Mouse (Mus musculus): ENCODE data around the gene Mettl7a2. TPM values are rescaled to one million over a fixed set of nuclear protein-coding genes. Genes with fewer than 3 reads are reported as not detected.
"Not testable (repeated sequence)": the region's sequence is repeated elsewhere in the genome, so short reads cannot be mapped to it uniquely, and the experiment has no call there.

Mettl7a2 gene
- under 1 TPM; 0.31 to 0.79 TPM for total RNA-seq (2021)

DNA sequence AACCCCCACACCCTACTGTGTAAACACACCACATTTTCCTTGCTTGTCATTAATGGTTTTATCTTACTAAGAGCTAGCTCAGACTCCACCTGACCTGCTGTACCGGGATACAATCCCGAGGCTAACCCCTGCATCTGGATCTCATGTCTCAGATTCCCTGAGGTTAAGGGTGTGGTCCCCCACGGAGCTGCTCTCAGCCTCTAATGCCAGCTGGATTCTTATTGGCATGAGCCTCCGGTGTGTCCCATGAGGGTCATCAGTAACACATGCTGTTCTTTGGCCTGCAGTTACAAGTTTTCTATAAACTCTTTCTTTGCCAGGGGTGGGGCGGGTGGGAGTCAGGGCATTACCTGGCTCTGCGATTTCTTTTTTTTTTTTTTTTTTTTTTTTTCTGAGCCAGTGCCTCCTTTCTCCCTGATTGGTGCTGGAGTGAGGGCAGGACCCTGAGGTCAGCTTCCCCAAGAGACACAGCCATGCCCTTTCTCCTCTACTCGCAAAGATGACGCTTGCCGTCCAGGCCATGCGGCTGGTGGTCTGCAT lies at the start of gene Mettl7a2, which contains the start of gene Methig1:
TSS of gene Mettl7a2 (plus strand) at position 490 of the 540 bp plus-strand sequence.
TSS of gene Methig1 (plus strand) at position 439 of the 540 bp plus-strand sequence.
- no peak for DNase-seq (ENCODE audit: extremely low spot score in 1 of 2, low spot score in 1 of 2)

DNA sequence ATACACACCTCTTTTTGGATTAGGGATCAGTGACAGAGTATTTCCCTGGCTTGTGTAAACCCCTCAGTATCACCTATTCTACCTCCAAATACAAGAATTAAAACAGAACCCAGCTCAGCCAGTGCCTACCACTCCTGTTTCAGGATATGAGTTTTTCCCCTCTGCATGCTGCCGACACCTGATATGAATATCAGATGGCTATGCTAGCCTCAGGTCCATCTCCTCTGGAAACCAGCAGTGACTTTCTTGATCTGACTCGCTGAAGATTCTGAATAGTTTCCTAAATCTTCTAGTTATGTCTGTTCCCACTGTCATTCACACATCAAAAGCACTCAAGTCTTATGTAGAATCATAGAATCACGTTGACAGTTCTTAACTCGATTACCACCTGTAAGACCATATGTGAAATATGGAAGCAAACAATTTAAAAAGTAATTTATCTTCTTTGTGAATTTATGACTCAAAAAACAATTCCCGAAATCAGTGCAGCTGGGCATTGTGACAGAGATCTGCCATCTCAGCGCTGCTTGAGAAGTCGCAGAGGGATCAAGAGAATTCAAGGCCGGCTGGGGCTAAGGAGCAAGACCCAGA lies 49.5 kb upstream of the Mettl7a2 start:
- DNase-seq (ENCODE audit: extremely low spot score in 1 of 2, low spot score in 1 of 2): no peak

GRCm38 (mm10) chr15:100304019-100304991 lies 48.7 kb upstream of the Mettl7a2 start, which contains the start of gene Mettl7a1:
Gene Mettl7a1, plus strand, starts transcription at chr15:100304140.
- DNase-seq (ENCODE audit: extremely low spot score in 1 of 2, low spot score in 1 of 2): peak; percentile 76 to 80

GRCm38 (mm10) chr15:100306201-100306600 lies 46.8 kb upstream of the Mettl7a2 start:
- DNase-seq (ENCODE audit: extremely low spot score in 1 of 2, low spot score in 1 of 2): no peak

- DNase-seq (ENCODE audit: extremely low spot score in 1 of 2, low spot score in 1 of 2): not testable (repeated sequence)
These were observed 45.4 kb upstream of the Mettl7a2 start for GRCm38 (mm10) chr15:100307438-100308096.

DNA sequence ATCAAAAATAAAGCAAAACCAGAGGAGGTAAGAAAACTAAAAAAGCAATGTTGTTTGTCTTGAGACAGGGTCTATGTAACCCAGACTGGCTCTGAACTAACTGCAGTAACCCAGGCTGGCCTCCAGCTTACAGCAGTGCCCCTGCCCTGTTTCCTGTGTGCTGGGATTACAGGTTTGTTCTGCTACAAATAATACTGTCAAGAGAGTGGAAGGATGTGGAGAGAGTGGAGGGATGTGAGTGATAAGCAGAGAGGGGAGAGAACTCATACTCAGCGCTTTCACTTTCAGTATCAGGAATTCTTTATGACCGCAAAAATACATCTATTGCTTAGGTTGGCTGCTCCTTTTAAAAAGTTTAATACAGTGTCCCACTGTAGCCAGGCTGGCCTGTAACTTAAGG lies 40.7 kb upstream of the Mettl7a2 start:
- no peak for DNase-seq (ENCODE audit: extremely low spot score in 1 of 2, low spot score in 1 of 2)

DNA sequence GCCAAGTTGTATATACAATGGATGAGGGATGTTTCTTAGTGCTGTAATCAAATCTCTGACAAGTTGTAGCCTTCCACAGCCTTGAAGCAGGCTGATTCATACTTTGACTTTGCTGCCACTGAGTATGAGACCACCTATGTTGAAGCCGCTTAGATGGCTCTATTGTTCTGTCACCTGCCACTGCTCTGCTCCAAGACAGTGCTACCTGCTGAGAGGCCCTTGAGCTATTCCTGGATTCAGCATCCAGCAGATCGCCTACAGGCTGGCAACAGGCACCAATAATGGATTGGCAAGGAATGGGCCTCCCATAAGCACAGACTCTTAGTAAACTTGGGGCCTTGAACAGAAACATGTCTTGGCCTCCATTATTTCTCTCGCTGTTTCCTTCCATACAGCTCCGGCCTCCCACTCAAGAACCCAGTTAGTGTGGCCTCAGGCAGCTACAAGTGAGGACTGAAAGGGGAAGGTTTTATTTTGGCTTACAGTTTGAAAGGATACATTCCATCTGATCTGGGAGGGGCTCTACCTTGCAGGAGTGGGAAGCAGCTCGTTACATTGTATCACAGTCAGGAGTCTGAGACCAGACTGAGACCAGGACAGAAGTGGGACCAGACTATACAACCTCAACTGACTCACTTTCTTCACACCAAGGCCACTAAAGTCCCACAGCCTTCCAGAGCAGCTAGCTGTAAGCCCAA lies 38.4 kb upstream of the Mettl7a2 start:
- DNase-seq (ENCODE audit: extremely low spot score in 1 of 2, low spot score in 1 of 2): no peak

- DNase-seq (ENCODE audit: extremely low spot score in 1 of 2, low spot score in 1 of 2): not testable (repeated sequence)
These were observed 34.9 kb upstream of the Mettl7a2 start for GRCm38 (mm10) chr15:100318014-100318671.

GRCm38 (mm10) chr15:100319884-100320283 lies 33.1 kb upstream of the Mettl7a2 start:
- DNase-seq (ENCODE audit: extremely low spot score in 1 of 2, low spot score in 1 of 2): no peak

- no peak for DNase-seq (ENCODE audit: extremely low spot score in 1 of 2, low spot score in 1 of 2)
These were observed 32.6 kb upstream of the Mettl7a2 start for GRCm38 (mm10) chr15:100320295-100320905.

GRCm38 (mm10) chr15:100321134-100321533 lies 31.9 kb upstream of the Mettl7a2 start:
- no peak for DNase-seq (ENCODE audit: extremely low spot score in 1 of 2, low spot score in 1 of 2)

DNA sequence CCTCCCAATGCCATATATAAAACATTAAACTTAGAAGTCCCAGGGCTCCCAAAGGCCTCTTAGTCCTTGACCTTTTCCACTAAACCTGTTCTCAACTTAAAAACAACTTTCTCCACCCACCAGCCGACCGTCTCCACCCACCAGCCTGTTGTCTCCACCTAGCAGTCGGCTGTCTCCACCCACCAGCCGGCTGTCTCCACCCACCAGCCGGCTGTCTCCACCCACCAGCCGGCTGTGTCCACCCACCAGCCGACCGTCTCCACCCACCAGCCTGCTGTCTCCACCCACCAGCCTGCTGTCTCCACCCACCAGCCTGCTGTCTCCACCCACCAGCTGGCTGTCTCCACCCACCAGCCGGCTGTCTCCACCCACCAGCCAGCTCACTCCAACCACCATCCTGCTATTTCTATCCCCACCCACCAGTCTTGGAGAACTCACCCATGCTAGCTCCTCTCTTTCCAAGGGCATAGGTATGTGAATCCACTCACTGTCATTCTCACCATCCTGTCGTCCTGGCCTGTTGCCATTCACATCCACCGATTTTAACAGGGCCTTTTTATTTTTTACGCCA lies 28.9 kb upstream of the Mettl7a2 start:
- no peak for DNase-seq (ENCODE audit: extremely low spot score in 1 of 2, low spot score in 1 of 2)

- DNase-seq (ENCODE audit: extremely low spot score in 1 of 2, low spot score in 1 of 2): no peak
These were observed 27.8 kb upstream of the Mettl7a2 start for GRCm38 (mm10) chr15:100325235-100325634.

GRCm38 (mm10) chr15:100328089-100328488 lies 24.9 kb upstream of the Mettl7a2 start:
- not testable (repeated sequence) for DNase-seq (ENCODE audit: extremely low spot score in 1 of 2, low spot score in 1 of 2)

DNA sequence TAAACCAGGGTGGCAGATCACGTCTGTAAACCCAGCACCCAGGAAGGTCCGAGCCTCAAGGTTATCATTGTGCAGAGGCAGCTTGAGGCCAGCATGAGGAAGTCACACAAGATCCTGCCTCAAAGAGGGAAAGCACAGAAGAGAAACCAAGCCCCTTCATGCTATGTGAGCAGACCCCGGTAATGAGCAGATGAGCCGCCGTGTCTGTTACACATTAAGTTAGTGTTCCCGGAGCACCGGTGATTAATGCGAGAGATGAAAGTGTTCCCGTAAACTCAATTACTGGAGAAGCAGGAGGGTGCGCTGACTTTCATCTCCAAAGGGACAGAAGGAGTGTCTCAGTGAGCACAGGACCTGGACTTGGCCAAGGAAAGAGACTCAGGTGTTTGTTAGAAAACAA lies 23.7 kb upstream of the Mettl7a2 start:
- not testable (repeated sequence) for DNase-seq (ENCODE audit: extremely low spot score in 1 of 2, low spot score in 1 of 2)

- DNase-seq (ENCODE audit: extremely low spot score in 1 of 2, low spot score in 1 of 2): no peak
These were observed 22.3 kb upstream of the Mettl7a2 start for GRCm38 (mm10) chr15:100330739-100331138.

DNA sequence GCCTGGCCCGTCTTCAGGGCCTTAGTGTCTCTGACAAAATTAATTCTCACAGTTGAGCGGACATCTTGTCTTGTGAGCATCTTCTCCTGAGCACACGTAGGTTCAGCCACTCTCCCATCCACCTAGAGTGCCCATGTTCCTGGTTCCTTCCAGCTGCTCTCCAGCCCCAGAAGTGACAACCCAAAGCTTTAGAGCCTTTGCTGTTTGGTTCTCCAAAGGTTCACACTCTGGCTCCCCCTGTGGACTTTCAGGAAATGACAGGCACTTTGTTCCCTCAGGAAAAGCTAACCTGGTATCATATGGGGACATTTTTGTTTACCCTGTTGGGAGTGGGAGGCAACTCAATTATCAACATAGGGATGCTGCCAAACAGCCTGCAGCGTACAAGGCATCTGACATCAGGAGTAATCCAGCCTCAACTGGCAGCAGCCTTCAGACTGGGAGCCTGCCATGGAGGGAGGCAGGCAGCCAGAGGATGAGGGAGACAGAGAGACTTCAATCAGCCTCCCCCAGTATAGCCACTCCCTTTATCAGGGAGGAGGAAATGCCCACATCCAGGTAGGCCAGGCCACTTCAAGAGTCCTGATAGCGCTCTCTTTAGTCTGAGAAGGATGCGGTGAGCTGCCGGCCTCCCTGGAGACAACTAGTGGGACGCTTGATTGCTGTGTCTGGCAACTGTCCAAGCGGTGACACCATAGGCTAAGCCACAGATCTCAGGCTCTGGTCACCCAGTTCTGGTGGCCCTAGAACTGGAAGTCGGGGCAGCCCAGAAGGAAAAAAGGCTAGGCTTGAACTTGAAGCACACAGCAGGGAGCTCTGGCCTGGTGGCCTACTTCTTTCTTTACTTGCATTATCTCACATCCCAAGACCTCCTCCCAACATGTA lies 20.7 kb upstream of the Mettl7a2 start:
- DNase-seq (ENCODE audit: extremely low spot score in 1 of 2, low spot score in 1 of 2): not testable (repeated sequence)

- DNase-seq (ENCODE audit: extremely low spot score in 1 of 2, low spot score in 1 of 2): no peak
These were observed 18.4 kb upstream of the Mettl7a2 start, which contains the start of gene Mettl7a3 for GRCm38 (mm10) chr15:100334629-100335028. Gene Mettl7a3, plus strand, starts transcription at chr15:100334929.

Measured in layer of hippocampus, postnatal 25 days (tissue).